Mouse (Mus musculus) thymus, adult 2 months (tissue): ENCODE measurements at regions not wholly inside any gene's neighbourhood (a gene's known extent, or its start where the extent isn't known, plus 50 kb on each side); places are given as distances from the start of the nearest gene placed in this dataset.

Source experiments
- DNase-seq: peaks from one replicate; pipeline ENCODE4 v3.0.0; 2021
- H3K27ac ChIP-seq: fragments of 200-500 bp; 2 replicates; pipeline ENCODE4 v1.5.1; 2012; ENCODE audit warnings: low read length, control low read depth; ENCODE audit not compliant: control insufficient read depth, insufficient read depth
- H3K27me3 ChIP-seq: fragments of 200-500 bp; 2 replicates; pipeline ENCODE4 v1.6.1; 2012; ENCODE audit warnings: mild to moderate bottlenecking, low read length, moderate library complexity, mixed read lengths; ENCODE audit not compliant: control insufficient read depth, insufficient read depth
- H3K36me3 ChIP-seq: fragments of 200-500 bp; 2 replicates; pipeline ENCODE4 v1.6.1; 2012; ENCODE audit warnings: mild to moderate bottlenecking, low read length, moderate library complexity; ENCODE audit not compliant: control insufficient read depth, insufficient read depth
- H3K4me1 ChIP-seq: fragments of 200-500 bp; replicated peaks from 2 replicates; pipeline ENCODE4 v1.6.1; 2012; ENCODE audit warnings: low read length; ENCODE audit not compliant: control insufficient read depth, insufficient read depth
- H3K4me3 ChIP-seq: fragments of 200-500 bp; 2 replicates; pipeline ENCODE4 v1.5.1; 2012; ENCODE audit warnings: mild to moderate bottlenecking, low read length, control low read depth, moderate library complexity; ENCODE audit not compliant: control insufficient read depth, insufficient read depth
- CTCF ChIP-seq: fragments of 200-500 bp; IDR thresholded peaks from 2 replicates; pipeline ENCODE4 v1.5.1; 2012; ENCODE audit warnings: mild to moderate bottlenecking, control low read depth, low read length, moderate library complexity, borderline replicate concordance; ENCODE audit not compliant: control insufficient read depth, poor library complexity, insufficient read depth; ENCODE audit errors: extremely low read depth
- POLR2A ChIP-seq: fragments of 200-500 bp; IDR thresholded peaks from 2 replicates; pipeline ENCODE4 v1.6.1; 2012; ENCODE audit warnings: mild to moderate bottlenecking, low read length, control low read depth, moderate library complexity; ENCODE audit not compliant: control insufficient read depth, poor library complexity, insufficient read depth; ENCODE audit errors: extremely low read depth
- WGBS: fragments of 180-500 bp; shearing (Covaris S2); methylation state at CpG from one replicate; pipeline ENCODE4 v1.1.7; 2018; 5-methylcytosine and 5-hydroxymethylcytosine counted together

DNA sequence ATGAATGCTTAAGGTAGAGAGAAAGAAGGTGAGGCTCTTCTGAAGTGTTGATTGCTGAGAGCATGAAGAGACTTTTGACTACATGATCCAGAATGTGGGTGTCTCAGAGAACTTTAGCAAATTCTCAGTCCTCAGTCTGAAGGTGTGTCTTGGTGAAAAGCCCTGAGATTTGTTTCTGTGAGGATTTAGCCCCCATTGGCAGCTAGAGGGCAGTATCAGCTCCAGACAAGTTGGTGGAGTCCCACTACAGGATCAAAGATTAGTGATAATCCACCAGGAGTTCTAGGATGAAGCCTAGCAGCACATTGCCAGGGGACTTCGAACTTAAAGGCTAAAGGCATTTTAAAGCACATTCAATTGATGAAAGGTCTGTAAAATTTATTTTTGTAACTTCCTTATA is 269.8 kb downstream of the Etv1 start:
- 79% methylated on average over 1 of the region's 1 CpGs for WGBS
- no peak for TF ChIP-seq POLR2A
- no peak for TF ChIP-seq CTCF
- no peaks in the 10 kb centered on the region for H3K27me3 ChIP-seq
- DNase-seq: no peak
- H3K4me3 ChIP-seq: no peak overlapping the region
- no peaks in the 10 kb centered on the region for H3K4me1 ChIP-seq
- no peaks in the 10 kb centered on the region for H3K36me3 ChIP-seq
- H3K27ac ChIP-seq: no peak overlapping the region

DNA sequence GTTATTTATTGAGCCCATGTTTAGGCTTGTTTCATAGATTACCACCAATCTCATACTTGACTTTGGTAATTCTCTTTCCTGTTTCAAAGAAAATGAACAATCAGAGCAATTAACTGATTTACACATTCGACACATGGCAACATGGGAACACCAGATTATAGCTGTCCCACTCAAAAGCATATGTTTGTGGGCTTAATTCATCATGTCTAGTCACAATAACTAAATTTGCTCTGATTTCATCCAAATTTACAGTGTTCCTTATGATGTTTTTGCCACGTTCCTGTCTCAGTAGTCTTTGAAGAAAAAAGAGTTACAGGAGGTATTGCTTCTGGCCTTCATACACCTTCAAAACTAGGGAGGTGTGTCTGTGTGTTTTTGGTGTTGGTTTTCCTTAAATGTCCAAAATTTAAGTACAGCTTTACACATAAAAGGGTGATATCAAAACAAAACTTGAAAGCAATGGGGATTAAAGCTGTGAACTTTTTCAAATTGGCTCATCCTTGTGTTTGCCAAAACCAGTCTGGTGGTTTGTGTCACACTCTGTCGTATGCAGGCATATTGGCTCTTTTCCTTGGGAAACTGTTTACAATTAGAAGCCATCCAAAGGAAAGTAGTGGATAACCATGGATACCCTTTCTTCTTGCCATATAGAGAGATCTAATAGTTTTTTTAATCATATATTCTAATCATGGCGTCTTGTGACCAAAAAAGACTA is 291.3 kb downstream of the Etv1 start:
- Histone ChIP-seq H3K27ac (no peak overlapping the region), H3K36me3 (no peaks in the 10 kb centered on the region), H3K4me3 (no peak overlapping the region), H3K4me1 (no peaks in the 10 kb centered on the region), H3K27me3 (no peaks in the 10 kb centered on the region)
- WGBS: 88% methylated on average over 4 of the region's 4 CpGs
- TF ChIP-seq CTCF (no peak), POLR2A (no peak)
- no peak for DNase-seq

GRCm38 (mm10) chr12:39073289-39074022 is 294.3 kb downstream of the Etv1 start:
- H3K4me1 ChIP-seq: no peaks in the 10 kb centered on the region
- DNase-seq: no peak
- H3K4me3 ChIP-seq: no peak overlapping the region
- H3K36me3 ChIP-seq: no peaks in the 10 kb centered on the region
- TF ChIP-seq CTCF (no peak), POLR2A (no peak)
- H3K27me3 ChIP-seq: no peaks in the 10 kb centered on the region
- 97% methylated on average over 15 of the region's 15 CpGs for WGBS
- H3K27ac ChIP-seq: no peak overlapping the region

DNA sequence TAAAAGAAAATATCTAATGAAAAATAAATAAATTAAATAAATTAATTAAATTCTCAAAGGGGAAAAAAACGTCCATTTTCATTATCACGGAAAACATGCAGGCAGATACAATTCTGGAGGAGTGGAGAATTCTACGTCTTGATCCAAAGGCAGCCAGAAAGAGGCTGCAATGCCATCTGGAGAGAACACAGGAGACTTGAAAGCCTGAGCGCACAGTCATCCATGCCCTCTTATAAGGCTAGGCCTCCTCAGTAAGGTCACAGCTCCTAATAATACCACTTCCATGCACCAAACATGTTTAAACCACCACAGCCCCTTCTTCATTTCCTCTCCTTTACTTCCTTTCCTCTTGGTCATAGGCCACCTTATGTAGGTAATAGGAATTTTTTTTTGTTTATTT is 307.1 kb downstream of the Etv1 start:
- 95% methylated on average over 4 of the region's 4 CpGs for WGBS
- TF ChIP-seq CTCF (no peak), POLR2A (no peak)
- Histone ChIP-seq H3K4me1 (no peaks in the 10 kb centered on the region), H3K27ac (no peak overlapping the region), H3K36me3 (no peaks in the 10 kb centered on the region), H3K4me3 (no peak overlapping the region), H3K27me3 (no peaks in the 10 kb centered on the region)
- DNase-seq: no peak

DNA sequence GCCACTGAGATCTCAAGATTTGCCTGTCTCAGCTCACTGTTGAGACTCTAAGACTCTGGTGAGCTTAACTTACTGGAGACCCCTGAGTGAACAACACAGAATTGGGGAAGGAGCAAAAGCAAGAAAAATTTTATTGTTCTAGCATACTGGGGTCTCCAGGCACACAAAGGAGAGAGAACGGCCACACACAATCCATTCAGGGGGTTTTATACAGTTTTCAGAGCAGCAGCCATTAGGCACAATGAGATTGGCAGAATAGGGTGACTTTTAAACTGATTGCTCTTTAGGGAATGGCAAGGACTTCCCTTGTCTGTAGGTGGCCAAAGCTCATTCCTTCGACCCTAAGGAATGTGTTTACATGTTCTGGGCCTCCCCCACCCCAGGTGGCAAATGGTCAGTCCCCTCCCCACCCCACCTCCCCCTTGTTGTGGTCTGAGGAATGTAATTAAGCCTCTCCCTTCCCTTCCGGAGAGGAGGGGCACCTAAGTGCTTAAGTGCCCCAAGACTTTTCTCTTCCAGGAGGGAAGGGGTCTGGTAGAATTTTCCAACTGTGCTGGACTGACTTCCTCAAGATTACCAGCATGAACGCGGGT is 315.6 kb downstream of the Etv1 start:
- WGBS: 65% methylated on average over 5 of the region's 5 CpGs
- no peaks in the 10 kb centered on the region for H3K4me1 ChIP-seq
- H3K4me3 ChIP-seq: no peak overlapping the region
- TF ChIP-seq POLR2A (no peak), CTCF (no peak)
- H3K27ac ChIP-seq: no peak overlapping the region
- DNase-seq: no peak
- H3K36me3 ChIP-seq: no peaks in the 10 kb centered on the region
- no peaks in the 10 kb centered on the region for H3K27me3 ChIP-seq

DNA sequence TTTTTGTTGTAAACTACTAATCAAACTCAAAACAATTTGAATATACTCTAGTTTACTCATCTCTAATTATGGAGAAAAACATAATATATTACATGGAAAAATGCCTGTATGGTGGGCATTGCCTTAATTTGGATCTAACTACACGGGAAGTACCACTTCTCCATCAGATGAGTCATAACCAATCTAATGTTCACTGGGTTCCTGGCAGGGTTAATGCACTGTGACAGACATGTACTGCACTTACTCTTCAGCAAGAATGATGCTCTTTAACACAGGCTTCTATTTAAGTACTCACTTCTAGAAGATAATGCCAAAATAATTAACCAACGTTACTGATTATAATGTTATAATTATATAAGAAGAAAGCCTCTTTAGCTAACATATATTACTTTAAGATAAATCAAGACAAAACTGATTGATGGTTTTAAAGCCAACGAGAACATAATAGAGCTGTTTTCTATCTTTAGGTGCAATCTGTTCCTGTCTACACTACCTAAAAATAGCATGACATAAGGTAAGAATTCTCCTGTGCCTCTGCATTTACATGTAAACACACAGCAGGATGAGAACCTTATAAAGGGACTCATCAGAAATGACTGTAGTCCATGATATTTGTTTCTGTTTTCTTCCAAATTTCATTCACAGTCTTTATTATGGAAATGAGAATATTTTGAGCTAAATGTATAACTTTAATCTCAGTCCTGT is 344.4 kb downstream of the Etv1 start:
- DNase-seq: no peak
- no peak overlapping the region for H3K27ac ChIP-seq
- H3K36me3 ChIP-seq: no peaks in the 10 kb centered on the region
- no peaks in the 10 kb centered on the region for H3K4me1 ChIP-seq
- no peak overlapping the region for H3K4me3 ChIP-seq
- no peaks in the 10 kb centered on the region for H3K27me3 ChIP-seq
- WGBS: 87% methylated on average over 3 of the region's 3 CpGs
- TF ChIP-seq CTCF (no peak), POLR2A (no peak)
